Mouse (Mus musculus) urinary bladder, postnatal 25 days (tissue): ENCODE results near the gene Kif5c.

Experiments
- DNase-seq: peaks from one replicate; pipeline ENCODE4 v3.0.0; 2022; ENCODE audit warnings: low spot score

The Kif5c gene

DNA sequence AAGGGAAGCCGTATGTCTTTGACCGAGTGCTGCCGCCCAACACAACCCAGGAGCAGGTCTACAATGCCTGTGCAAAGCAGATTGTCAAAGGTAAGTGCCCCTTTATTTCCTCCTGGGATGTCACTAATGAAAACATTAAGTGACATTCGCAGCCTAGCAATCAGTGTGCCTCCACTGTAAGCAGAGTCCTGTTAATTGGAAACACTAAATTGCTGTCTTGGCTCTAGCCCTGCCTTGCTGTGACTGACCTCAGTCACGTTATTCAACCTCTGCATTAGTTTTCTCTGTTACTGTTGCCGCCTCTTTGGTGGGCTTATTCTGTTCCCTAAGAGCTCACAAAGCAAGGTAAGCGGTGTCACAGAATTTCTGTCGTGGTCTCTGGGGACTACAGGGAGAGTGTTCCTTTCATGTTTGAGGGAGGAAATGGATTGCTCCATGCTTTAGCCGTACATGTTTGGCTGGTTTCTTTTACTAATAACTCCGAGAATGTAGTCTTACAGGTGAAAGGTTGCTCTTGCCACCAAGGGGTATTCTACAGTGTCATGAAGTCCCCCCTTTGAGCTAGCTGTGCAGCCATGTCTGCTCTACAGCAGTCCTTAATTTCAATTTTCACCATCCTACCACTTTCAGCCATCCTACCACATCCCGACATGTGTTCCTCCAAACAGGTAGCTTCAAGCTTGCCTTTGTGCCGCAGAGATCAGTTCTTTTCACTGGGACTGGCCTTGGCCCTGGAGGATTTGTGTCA is 52.8 kb downstream of the Kif5c start:
- DNase-seq = no peak

DNA sequence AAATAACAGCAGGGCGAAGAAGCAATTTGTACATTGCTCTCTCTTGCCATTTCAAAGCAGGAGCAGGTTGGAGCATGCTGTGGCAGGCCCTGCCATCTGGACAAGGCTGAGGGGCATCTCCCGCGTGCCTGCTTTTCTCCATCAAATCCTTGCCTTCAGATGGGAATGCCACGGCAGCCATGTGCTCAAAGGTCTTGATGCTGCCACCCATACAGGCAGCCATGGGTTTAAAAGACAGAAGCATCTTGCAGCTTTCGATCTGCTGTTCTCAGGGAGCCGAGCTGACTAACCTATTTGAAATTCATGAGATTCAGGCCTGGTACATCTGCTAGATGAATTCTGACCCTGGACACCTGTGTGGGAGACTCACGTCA is 53.4 kb downstream of the Kif5c start:
- DNase-seq = no peak

DNA sequence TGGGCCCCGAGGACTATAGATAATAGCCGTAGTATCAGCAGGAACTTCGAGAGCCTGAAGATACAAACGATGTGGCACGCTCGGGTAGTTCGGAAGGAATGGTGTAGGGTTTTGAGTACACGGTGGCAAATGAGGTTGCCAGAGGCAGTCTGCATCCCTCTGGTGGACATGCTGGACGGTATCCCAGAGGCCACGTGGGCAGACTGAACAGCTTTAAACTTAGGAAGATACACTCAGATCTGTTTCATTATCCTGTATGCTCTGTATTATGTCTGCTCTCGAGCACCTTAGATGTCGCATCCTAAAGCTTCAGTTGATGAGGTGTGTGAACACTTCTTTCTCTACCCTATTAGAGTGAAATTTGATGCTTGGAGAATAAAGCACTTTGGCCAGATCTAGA is 56.9 kb downstream of the Kif5c start:
- DNase-seq = no peak

DNA sequence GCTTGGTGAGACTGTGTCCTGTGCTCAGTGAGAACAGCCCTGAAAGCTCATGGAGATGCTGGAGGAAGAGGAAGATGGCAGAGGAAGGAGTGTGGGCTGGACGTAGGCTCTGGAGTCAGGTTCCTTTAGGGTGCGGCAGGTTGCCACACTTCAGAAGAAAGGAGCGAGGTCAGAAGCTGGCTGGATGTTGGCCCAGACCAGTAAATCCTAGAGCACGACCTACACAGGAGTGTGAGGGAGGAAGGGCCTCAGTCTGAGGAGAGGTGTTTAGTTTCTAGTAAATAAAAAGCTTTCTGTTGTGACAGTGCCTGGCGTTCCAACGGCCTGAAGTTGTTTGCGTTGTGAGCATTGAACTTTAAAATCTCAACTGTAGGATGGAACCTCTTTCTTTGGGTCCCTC is 59.3 kb downstream of the Kif5c start:
- DNase-seq = no peak

DNA sequence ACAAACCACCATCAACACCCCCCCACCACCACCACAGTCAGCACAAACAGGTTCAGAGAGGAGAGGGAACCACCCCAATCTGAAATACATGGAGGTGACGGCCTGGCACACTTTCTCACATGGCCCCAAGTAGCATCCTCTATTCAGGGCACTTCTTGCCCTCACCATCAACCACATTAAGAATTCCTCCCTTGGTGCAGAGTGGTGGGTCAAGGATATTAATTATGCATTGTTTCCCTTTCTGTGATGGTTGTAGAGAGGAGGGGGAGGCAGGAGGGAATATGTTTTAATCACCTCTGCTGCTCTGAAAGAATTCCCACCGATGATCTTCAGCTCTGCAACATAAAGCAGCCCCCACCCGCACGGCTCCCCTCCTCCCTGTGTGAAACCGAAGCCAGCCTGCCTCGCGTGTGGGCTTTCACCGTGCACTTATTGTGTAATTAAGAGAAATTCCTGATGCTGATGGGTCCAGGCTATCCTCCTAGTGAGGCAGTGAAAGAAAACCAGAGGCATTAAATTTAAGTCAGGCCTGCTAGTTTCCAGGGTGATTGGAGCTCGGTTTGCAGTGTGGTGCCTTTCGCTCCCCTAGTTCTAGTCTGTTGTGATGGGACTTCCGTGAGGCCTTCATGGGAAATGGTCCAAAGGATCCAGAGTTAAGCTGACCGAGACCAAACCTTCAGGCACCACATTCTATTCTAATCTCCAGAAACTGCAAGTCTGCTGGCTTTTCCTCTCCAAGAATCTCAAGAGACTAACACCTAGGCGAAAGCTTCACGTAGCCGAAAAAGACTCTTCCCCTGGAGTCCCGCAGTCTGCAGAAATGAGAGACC is 60.3 kb downstream of the Kif5c start:
- DNase-seq = no peak

DNA sequence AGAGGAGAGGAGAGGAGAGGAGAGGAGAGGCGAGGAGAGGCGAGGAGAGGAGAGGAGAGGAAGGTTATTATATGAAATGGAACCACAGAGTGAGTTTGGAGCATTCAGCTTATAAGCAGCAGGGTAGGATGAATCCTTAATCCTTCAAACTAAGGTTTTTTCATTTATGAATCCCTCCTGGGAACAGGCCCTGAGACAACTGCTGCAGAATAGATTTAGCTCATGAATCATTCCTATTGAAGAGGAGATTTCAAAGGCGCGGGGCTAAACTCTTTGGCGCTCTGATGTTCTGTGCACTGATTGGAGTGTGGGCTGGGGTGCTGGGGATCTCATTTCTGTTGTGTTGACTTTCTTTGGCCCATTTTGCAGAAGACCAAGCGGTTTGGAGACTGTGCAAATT is 63.7 kb downstream of the Kif5c start:
- DNase-seq = no peak

DNA sequence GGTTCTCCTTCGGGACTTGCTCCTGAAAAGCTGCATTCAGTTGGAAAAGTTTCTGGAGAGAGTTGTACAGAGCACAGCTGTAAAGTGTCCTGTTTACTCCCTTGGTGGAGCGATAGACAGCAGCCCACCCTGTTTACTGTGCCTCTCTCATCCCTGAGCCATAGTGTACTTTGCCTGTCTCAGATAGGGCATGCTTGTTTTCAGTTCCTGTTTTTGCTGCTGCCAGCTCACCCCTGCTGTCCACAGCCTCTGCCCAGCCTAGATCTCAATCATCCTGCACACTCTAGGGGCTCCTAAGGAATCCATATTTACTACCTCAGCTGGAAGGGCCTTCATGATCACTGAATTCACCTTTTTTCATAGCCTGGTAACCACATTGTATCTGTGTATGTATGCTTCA is 65.7 kb downstream of the Kif5c start:
- no peak for DNase-seq

DNA sequence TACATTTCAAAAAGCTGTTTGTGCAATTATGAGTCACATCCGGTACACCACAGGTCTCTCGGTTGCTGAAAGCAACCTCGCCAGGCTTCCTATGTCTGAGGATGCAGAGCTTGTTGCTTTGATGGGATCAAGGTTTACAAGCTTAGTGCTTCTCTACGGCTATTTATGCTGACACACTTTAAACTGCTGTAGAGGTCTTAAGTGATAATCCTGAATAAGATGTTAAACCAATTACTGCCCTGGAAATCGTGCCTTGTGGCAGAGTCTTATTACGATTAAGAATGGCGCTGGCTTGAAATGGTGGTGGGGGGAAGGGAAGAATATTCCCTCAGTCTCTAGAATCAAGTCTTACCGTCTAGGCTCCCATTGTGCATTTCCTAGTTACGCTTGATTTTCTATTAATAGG is 71.3 kb downstream of the Kif5c start:
- DNase-seq = no peak

DNA sequence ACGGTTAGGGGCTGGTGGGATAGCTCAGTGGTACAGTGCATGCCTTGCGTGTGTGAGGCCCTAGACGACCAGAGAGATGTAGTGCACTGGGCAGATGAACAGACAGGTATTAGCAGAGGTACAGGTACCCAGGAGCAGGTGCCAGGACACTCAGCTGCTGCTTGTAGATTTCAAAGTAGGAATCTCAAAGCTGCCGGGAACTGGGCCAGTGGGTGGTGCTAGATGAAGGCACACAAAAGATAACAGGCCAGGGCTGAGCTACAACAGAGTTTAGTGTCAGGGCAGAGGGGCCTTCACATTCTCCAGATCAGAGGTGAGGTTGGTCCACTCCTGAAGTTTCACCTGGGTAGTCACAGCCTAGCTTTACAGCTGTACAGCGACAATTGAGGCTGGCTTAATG is 72.3 kb downstream of the Kif5c start:
- no peak for DNase-seq

DNA sequence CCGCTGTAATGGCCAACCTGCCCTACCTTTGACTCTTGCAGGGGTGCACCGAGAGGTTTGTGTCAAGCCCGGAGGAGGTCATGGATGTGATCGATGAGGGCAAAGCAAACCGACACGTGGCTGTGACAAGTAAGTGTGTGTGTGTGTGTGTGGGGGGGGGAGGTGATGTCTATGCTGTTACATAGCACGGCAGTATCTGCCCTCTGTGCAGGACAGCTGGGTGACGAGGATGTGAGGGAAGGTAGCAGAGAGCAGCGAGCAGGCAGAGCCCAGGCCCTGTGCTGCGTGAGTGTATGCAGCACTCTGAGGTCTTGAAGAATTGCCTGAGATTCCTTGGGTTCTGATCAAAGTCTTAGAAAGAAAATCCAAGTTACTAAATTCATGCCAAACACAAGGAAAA is 75.6 kb downstream of the Kif5c start:
- DNase-seq = no peak

DNA sequence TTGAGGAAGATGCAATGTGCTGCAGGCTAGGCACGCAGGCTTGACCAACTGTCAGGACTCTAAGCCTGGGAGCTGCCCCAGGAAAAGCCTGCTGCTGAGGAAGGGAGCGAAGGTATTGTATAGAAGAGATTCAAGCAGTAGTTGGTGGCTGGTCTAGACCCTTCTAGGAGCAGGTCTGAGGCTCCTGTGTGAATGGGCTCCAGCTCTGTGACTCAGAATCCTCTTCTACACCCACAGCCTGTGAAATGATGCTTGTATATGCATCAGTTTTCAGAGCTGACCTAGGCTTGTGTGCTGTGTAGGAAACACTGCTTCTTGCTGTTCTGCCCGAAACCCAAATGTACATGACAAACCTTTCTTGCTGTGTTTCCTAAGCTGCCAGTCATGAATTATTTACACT is 76.4 kb downstream of the Kif5c start:
- DNase-seq = no peak

DNA sequence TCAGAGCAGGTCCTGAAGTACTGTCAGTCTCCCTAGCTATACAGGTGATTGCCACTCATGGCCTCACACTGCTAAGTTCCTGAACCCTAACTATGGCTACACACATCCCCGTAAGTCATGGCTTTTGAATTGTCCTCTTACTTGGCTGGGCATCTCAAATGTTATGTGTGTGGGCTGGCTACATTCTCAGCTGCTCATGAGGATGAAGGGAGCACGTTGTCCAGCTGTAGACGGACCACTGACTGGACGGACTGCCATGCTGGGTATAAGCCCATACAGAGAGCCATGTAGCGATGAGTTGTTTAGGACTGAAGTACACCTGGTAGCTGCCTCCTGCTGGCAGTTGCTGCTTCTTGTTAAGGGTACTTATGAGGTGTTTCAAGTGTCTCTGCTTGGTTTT is 79.8 kb downstream of the Kif5c start:
- DNase-seq = no peak

DNA sequence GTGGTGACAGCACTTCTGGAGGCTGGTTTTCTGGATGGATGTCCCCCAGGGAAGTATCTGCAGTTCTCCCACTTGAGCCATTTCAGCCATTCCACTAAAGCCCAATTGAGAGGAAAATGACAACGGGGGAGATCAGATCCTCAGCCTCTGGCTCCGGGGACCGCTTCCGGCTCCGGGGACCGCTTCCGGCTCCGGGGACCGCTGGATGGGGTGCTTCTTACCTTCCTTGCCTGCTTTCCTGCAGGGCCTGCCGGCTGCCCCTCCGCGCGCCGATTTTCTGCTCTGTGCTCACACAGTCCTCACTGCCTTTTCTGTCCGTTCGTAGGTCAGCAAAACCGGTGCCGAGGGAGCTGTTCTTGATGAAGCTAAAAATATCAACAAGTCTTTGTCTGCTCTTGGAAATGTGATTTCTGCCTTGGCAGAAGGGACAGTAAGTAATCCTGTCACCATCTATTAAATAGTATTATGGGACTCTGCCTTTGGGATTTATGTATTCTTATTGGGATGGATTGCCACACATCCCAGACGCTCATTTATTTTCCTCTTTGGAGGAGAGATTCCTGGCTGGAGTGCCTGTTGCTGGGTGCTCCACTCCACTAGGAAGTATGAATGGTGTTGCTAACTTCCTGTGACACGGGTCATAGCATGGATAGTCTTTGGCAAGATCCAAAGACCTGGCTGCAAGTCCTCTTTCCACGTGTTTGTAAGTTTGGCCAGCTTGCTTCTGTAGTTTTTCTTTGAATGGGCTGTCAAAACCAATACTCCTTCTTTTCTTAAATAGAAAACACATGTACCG is 81.3 kb downstream of the Kif5c start:
- no peak for DNase-seq

DNA sequence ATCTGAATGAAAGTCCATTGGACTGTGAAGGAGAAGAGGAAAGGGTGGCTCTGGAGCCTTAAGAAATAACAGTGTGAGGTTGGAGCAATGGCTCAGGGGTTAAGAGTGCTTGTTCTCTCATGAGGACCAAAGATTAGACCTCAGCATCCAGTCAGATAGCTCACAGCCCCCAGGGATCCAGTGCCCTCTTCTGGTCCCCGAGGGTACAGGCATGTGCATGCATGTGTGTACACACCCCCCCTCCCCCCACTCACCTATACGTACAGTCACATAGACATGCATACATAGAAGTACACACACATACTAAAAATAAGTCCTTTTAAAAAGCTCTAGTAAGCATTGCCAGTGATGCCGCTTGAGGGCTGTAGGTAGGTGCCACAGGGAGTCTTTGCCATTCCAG is 91.1 kb downstream of the Kif5c start:
- DNase-seq = no peak

DNA sequence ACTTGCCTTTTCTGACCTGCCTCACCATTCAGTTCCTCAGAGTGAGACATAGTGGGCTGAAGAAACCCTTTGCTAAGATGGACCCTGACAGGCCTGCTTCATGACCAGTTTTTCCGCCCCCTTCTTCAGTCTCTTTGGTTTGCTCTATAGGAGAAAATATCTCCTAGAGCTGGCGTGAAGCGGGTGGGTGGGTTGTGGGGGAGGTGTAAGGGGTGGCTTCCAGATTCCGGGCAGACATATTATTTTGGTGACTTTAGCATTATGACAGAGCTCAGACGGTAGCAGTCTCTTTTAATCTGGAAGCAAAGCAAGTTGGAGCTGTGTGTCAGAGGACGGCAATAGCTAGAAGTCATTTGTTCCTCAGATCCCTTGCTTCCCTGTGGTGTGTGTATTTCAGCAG is 92.6 kb downstream of the Kif5c start:
- DNase-seq = no peak

DNA sequence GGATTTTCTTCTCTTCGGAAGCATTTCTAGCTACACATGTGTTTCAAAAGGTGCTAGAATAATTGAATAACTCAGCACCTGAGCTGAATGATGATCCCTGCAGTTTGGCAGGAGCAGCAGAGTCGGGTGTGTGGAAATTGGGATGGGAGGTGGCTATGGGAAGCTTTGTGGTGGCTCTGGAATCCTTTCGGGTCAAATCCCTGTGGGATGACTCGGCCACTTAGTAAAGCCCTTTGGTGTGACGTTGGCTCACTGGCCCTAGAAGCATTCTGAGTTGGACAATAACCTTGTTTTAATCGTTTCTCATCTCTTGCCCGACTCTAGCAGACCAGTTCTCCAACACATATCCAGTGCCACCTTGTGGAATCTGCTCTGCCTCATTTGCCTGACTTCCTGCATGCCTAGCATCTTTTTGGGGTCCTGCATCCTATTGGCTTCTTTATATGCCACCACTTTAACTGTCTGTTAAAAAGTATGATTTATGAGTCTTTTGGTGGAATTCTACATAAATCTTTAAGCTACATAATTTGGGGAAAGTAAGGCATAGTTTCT is 93.3 kb downstream of the Kif5c start:
- DNase-seq = no peak

DNA sequence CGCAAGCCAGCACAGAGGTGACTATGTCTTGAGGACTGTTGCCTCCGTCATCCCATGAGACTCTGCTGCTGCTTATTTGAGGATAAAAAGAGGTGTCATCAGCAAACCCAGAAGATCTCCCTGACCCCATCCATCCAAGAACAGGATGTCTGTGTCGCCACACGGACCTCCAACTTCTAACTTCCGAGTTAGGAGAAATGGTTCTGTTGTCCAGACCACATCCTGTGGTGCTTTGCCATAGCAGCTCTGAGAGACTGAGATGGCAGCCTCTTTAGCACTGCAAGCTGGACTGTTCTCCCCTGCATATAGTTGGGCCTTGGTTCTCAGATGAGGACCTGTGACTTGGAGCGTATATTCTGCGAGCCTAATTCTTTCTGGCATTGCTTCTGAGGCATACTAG is 97.4 kb downstream of the Kif5c start:
- DNase-seq = no peak

DNA sequence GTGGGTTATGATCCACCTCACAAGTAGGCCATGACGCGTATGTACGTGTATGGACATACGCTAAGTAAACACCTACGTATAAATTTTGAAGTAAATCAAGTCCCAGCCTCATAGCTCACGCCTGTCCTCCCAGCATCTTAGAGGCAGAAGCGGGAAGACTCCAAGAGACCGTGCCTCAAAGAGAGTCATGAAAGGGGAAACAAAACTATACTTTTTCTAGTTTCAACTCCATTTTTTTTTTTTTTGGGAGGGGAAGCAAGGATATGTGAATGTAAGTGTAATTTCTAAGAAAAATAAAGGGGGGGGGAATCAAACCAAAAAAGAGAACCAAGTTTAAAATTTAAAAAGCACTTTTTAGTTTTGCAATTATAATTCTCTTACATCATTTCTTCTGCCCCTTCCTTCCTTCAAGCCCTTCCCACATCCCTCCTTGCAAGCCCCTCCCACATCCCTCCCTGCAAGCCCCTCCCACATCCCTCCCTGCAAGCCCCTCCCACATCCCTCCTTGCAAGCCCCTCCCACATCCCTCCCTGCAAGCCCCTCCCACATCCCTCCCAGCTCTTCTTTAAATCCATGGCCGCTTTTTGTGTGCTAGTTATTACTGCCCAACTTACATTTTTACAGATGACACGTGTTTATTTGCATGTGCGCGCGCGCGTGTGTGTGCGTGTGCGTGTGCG is 98.5 kb downstream of the Kif5c start:
- DNase-seq = no peak

DNA sequence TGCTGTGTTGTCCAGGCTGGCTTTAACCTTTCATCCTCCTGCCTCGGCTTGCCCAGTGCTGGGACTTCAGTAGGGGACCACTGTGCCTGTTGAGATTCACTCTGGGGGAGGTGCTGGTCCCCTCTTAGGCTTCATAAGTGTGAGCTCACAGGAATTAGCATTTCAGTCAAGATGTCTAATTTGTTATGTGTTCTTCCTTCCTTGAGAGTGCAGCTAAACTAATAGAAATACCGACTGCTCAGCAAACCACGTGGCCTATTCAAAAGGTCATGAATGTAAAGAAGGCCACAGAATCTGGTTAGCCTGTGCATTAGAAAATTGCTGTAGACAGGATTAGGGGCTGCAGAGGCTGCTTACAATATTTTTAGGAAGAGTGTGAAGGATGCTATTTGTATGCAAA is 99.4 kb downstream of the Kif5c start:
- DNase-seq = no peak

DNA sequence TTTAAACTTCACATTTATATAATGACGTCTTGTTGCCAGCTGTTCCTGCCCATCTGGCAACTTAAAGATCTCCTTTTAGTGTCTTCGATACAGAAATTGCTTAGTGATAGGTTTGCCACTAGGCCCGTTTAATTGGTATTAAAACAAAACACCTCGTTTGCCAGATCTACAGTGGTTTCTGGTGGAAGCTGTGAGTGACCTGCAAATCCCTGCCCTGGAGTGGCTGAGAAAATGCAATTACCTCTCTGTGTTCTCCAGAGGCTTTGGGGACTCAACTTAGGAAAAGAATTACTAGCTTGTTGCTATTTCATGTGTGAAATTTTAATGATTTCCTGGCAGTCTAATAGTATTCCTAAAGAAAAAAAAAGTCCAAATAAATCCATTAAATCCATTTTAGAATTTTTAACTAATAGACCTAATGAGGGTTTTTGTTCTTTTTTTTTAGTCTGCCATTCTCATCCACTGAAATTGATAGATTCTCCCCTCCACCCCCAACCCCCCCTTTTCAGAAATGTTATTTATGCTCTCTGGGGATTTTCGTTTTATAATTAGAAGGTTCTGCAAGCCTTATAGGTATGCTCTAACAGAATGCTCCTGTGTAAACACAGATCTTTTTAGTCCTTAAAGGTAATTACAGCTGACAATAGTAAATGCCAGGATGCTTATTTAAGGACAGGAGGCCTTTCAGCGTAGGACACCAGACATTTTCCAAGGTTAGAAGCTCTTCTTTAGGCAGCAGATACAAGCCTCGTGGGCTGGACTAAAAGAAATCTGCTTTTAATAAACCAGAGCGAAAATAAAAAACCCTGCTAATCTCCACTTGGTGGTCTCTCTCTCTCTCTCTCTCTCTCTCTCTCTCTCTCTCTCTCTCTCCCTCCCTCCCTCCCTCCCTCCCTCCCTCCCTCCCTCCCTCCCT is 100.1 kb downstream of the Kif5c start:
- DNase-seq = no peak

DNA sequence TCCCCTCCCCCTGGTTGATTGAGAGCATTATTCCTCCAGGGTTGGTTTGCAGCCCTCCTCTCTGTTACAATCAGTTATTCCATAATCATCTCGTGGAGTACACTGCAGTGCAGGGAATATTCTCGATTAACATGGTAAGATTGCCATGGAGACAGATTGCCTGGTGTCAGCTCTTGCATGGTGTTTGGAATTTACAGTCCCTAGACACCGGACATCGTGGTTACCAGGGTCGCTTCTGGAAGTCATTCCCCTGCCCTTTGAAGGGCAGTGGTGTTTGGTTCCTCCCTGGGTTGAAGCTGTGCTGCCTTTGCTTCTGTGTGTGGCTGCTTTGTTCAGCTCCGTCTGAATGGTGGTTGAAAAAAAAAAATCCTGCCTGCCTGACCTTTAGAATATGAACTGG is 100.8 kb downstream of the Kif5c start:
- DNase-seq = no peak
